Mouse (Mus musculus) intestine, embryonic 15.5 days (tissue): ENCODE measurements around the gene Flt3. TPM values are rescaled to one million over a fixed set of nuclear protein-coding genes. Genes with fewer than 3 reads are reported as not detected.
A peak's percentile ranks its signal among the peaks of the same experiment; 100 is the strongest.

Source experiments
- ATAC-seq: fragments of 200-750 bp; cut with Nextera tagmentation; 2 replicates; pipeline ENCODE4 v1.8.0; 2017; ENCODE audit warnings: moderate TSS enrichment, moderate library complexity
- H3K27ac ChIP-seq: fragments of 300-500 bp; sonication (generic); 2 replicates; pipeline ENCODE4 v1.5.1; 2015; ENCODE audit warnings: mild to moderate bottlenecking, inconsistent platforms
- H3K27me3 ChIP-seq: fragments of 300-500 bp; sonication (generic); replicated peaks from 2 replicates; pipeline ENCODE4 v1.6.1; 2015; ENCODE audit warnings: inconsistent platforms
- H3K36me3 ChIP-seq: fragments of 300-500 bp; sonication (generic); 2 replicates; pipeline ENCODE4 v1.6.1; 2015; ENCODE audit warnings: inconsistent platforms
- H3K4me1 ChIP-seq: fragments of 300-500 bp; sonication (generic); replicated peaks from 2 replicates; pipeline ENCODE4 v1.6.1; 2015; ENCODE audit warnings: inconsistent platforms
- H3K4me2 ChIP-seq: fragments of 300-500 bp; sonication (generic); replicated peaks from 2 replicates; pipeline ENCODE4 v1.6.1; 2015; ENCODE audit warnings: mild to moderate bottlenecking, inconsistent platforms
- H3K4me3 ChIP-seq: fragments of 300-500 bp; sonication (generic); replicated peaks from 2 replicates; pipeline ENCODE4 v1.5.1; 2015; ENCODE audit warnings: inconsistent platforms
- H3K9ac ChIP-seq: fragments of 300-500 bp; sonication (generic); 2 replicates; pipeline ENCODE4 v1.6.1; 2015; ENCODE audit warnings: inconsistent platforms
- H3K9me3 ChIP-seq: fragments of 300-500 bp; sonication (generic); 2 replicates; pipeline ENCODE4 v1.6.1; 2016; ENCODE audit warnings: inconsistent platforms
- WGBS: fragments of 180-500 bp; shearing (Covaris S2); methylation state at CpG from one replicate; pipeline ENCODE4 v1.1.7; 2015; 5-methylcytosine and 5-hydroxymethylcytosine counted together
- polyA plus RNA-seq: library from polyadenylated mRNA; unstranded; fragments of >200 nt; fragmentation: Nextera tagmentation; extraction: Ambion mirVana; gene quantifications from 2 replicates; pipeline ENCODE4 v1.2.1, GENCODE M21; 2015

Flt3 gene
- 0.31 and 0.34 TPM in 2 replicates for polyA plus RNA-seq

- Histone ChIP-seq H3K4me3 (peak within 1 kb of the TSS; percentile 38), H3K4me1 (peaks cover 8% of the 10 kb centered on the region), H3K9me3 (no peaks in the 10 kb centered on the region), H3K27ac (no peak within 1 kb of the TSS), H3K4me2 (peak within 1 kb of the TSS; percentile 76), H3K36me3 (no peaks in the 10 kb centered on the region), H3K9ac (0 out of 2 replicates have a peak within 1 kb of the TSS, but pooled peaks have one; percentile 17), H3K27me3 (peaks cover 45% of the 10 kb centered on the region)
- ATAC-seq = peak; percentile 73
- under 1% methylated on average over 56 of the region's 56 CpGs for WGBS
Observed at GRCm38 (mm10) chr5:147399843-147400504, at the start of gene Flt3. TSS of gene Flt3 (minus strand) at chr5:147400489.

- H3K27ac ChIP-seq = no peak overlapping the region
- no peak for ATAC-seq
Observed at GRCm38 (mm10) chr5:147448933-147449332, 48.6 kb upstream of the Flt3 start.

GRCm38 (mm10) chr5:147448526-147448925 is 48.2 kb upstream of the Flt3 start:
- H3K4me3 ChIP-seq = no peak overlapping the region
- H3K4me1 ChIP-seq = peaks cover 9% of the 10 kb centered on the region
- H3K36me3 ChIP-seq = 0 out of 2 replicates have a peak, but pooled peaks cover 3% of the 10 kb centered on the region
- no peak overlapping the region for H3K4me2 ChIP-seq
- 59% methylated on average over 4 of the region's 4 CpGs for WGBS
- no peak overlapping the region for H3K9ac ChIP-seq
- H3K27ac ChIP-seq = no peak overlapping the region
- H3K9me3 ChIP-seq = no peaks in the 10 kb centered on the region
- ATAC-seq = no peak
- no peaks in the 10 kb centered on the region for H3K27me3 ChIP-seq

More at GRCm38 (mm10) chr5:147448933-147449332, 48.6 kb upstream of the Flt3 start:
- WGBS = 86% methylated on average over 4 of the region's 4 CpGs
- H3K27me3 ChIP-seq = no peaks in the 10 kb centered on the region
- no peak overlapping the region for H3K4me2 ChIP-seq
- H3K4me1 ChIP-seq = peaks cover 9% of the 10 kb centered on the region
- H3K9me3 ChIP-seq = no peaks in the 10 kb centered on the region
- H3K4me3 ChIP-seq = no peak overlapping the region
- H3K36me3 ChIP-seq = 0 out of 2 replicates have a peak, but pooled peaks cover 3% of the 10 kb centered on the region
- no peak overlapping the region for H3K9ac ChIP-seq

GRCm38 (mm10) chr5:147445252-147445651 is 45.0 kb upstream of the Flt3 start:
- H3K4me1 ChIP-seq = peaks cover 9% of the 10 kb centered on the region
- H3K36me3 ChIP-seq = no peaks in the 10 kb centered on the region
- no peak overlapping the region for H3K4me2 ChIP-seq
- no peaks in the 10 kb centered on the region for H3K9me3 ChIP-seq
- no peak for ATAC-seq
- H3K27ac ChIP-seq = no peak overlapping the region
- no peak overlapping the region for H3K9ac ChIP-seq
- no peaks in the 10 kb centered on the region for H3K27me3 ChIP-seq
- H3K4me3 ChIP-seq = no peak overlapping the region
- WGBS = 83% methylated on average over 4 of the region's 4 CpGs

- Histone ChIP-seq H3K27me3 (no peaks in the 10 kb centered on the region), H3K4me3 (no peak overlapping the region), H3K36me3 (no peaks in the 10 kb centered on the region), H3K27ac (no peak overlapping the region), H3K9ac (no peak overlapping the region), H3K4me2 (no peak overlapping the region), H3K4me1 (peaks cover 9% of the 10 kb centered on the region), H3K9me3 (no peaks in the 10 kb centered on the region)
- no peak for ATAC-seq
- WGBS = 84% methylated on average over 2 of the region's 2 CpGs
Observed at GRCm38 (mm10) chr5:147444757-147445156, 44.5 kb upstream of the Flt3 start.

GRCm38 (mm10) chr5:147444298-147444697 is 44.0 kb upstream of the Flt3 start:
- H3K4me1 ChIP-seq = peaks cover 9% of the 10 kb centered on the region
- no peak overlapping the region for H3K4me2 ChIP-seq
- peak; percentile 54; the same call in 1 of the 2 replicates for ATAC-seq
- no peaks in the 10 kb centered on the region for H3K36me3 ChIP-seq
- H3K9ac ChIP-seq = no peak overlapping the region
- no peak overlapping the region for H3K27ac ChIP-seq
- no peaks in the 10 kb centered on the region for H3K9me3 ChIP-seq
- WGBS = 67% methylated on average over 6 of the region's 6 CpGs
- no peaks in the 10 kb centered on the region for H3K27me3 ChIP-seq
- no peak overlapping the region for H3K4me3 ChIP-seq

- Histone ChIP-seq H3K4me3 (no peak overlapping the region), H3K4me1 (peaks cover 3% of the 10 kb centered on the region; the same call in 1 of the 2 replicates), H3K27ac (no peak overlapping the region), H3K9ac (no peak overlapping the region), H3K27me3 (no peaks in the 10 kb centered on the region), H3K36me3 (0 out of 2 replicates have a peak, but pooled peaks cover 2% of the 10 kb centered on the region), H3K9me3 (no peaks in the 10 kb centered on the region), H3K4me2 (no peak overlapping the region)
- ATAC-seq = no peak
- 79% methylated on average over 4 of the region's 4 CpGs for WGBS
Observed at GRCm38 (mm10) chr5:147442741-147443140, 42.5 kb upstream of the Flt3 start.

- H3K4me1 ChIP-seq = peaks cover 4% of the 10 kb centered on the region; the same call in 1 of the 2 replicates
- H3K9me3 ChIP-seq = no peaks in the 10 kb centered on the region
- 81% methylated on average over 1 of the region's 1 CpGs for WGBS
Observed at GRCm38 (mm10) chr5:147441979-147442378, 41.7 kb upstream of the Flt3 start.

GRCm38 (mm10) chr5:147440996-147441507 is 40.8 kb upstream of the Flt3 start:
- H3K4me2 ChIP-seq = no peak overlapping the region
- H3K27ac ChIP-seq = no peak overlapping the region
- 82% methylated on average over 3 of the region's 3 CpGs for WGBS
- H3K36me3 ChIP-seq = 0 out of 2 replicates have a peak, but pooled peaks cover 2% of the 10 kb centered on the region
- H3K9ac ChIP-seq = no peak overlapping the region
- H3K4me3 ChIP-seq = no peak overlapping the region
- peaks cover 6% of the 10 kb centered on the region; the same call in 1 of the 2 replicates for H3K4me1 ChIP-seq
- no peaks in the 10 kb centered on the region for H3K9me3 ChIP-seq
- H3K27me3 ChIP-seq = no peaks in the 10 kb centered on the region
- no peak for ATAC-seq

More at GRCm38 (mm10) chr5:147441979-147442378, 41.7 kb upstream of the Flt3 start:
- H3K4me2 ChIP-seq = no peak overlapping the region
- H3K27me3 ChIP-seq = no peaks in the 10 kb centered on the region
- no peak overlapping the region for H3K9ac ChIP-seq
- H3K4me3 ChIP-seq = no peak overlapping the region
- ATAC-seq = no peak
- H3K27ac ChIP-seq = no peak overlapping the region
- 0 out of 2 replicates have a peak, but pooled peaks cover 2% of the 10 kb centered on the region for H3K36me3 ChIP-seq

- Histone ChIP-seq H3K27me3 (no peaks in the 10 kb centered on the region), H3K36me3 (0 out of 2 replicates have a peak, but pooled peaks cover 2% of the 10 kb centered on the region), H3K4me1 (peaks cover 30% of the 10 kb centered on the region), H3K9ac (no peak overlapping the region), H3K4me3 (no peak overlapping the region), H3K4me2 (no peak overlapping the region), H3K27ac (no peak overlapping the region), H3K9me3 (no peaks in the 10 kb centered on the region)
- 78% methylated on average over 5 of the region's 5 CpGs for WGBS
- ATAC-seq = no peak
Observed at GRCm38 (mm10) chr5:147436491-147436890, 36.2 kb upstream of the Flt3 start.

GRCm38 (mm10) chr5:147435751-147436150 is 35.5 kb upstream of the Flt3 start:
- Histone ChIP-seq H3K4me3 (no peak overlapping the region), H3K9me3 (no peaks in the 10 kb centered on the region), H3K27ac (no peak overlapping the region), H3K4me2 (peak overlapping the region; percentile 22; the same call in 1 of the 2 replicates), H3K27me3 (no peaks in the 10 kb centered on the region), H3K36me3 (0 out of 2 replicates have a peak, but pooled peaks cover 2% of the 10 kb centered on the region), H3K4me1 (peaks cover 30% of the 10 kb centered on the region), H3K9ac (no peak overlapping the region)
- 37% methylated on average over 2 of the region's 2 CpGs for WGBS
- no peak for ATAC-seq

- no peak overlapping the region for H3K9ac ChIP-seq
- no peaks in the 10 kb centered on the region for H3K27me3 ChIP-seq
- 56% methylated on average over 4 of the region's 4 CpGs for WGBS
- peak overlapping the region; percentile 22; the same call in 1 of the 2 replicates for H3K4me2 ChIP-seq
- peaks cover 30% of the 10 kb centered on the region for H3K4me1 ChIP-seq
- no peak for ATAC-seq
- no peak overlapping the region for H3K27ac ChIP-seq
- no peak overlapping the region for H3K4me3 ChIP-seq
- H3K9me3 ChIP-seq = no peaks in the 10 kb centered on the region
- 0 out of 2 replicates have a peak, but pooled peaks cover 2% of the 10 kb centered on the region for H3K36me3 ChIP-seq
Observed at GRCm38 (mm10) chr5:147435224-147435623, 34.9 kb upstream of the Flt3 start.
